Mouse (Mus musculus): Measurements from ENCODE around the gene Prss40. TPM values are rescaled to one million over a fixed set of nuclear protein-coding genes. Genes with fewer than 3 reads are reported as not detected.

Gene Prss40
- polyA plus RNA-seq, 1 experiment from 2014 or later: 0.25 TPM

DNA sequence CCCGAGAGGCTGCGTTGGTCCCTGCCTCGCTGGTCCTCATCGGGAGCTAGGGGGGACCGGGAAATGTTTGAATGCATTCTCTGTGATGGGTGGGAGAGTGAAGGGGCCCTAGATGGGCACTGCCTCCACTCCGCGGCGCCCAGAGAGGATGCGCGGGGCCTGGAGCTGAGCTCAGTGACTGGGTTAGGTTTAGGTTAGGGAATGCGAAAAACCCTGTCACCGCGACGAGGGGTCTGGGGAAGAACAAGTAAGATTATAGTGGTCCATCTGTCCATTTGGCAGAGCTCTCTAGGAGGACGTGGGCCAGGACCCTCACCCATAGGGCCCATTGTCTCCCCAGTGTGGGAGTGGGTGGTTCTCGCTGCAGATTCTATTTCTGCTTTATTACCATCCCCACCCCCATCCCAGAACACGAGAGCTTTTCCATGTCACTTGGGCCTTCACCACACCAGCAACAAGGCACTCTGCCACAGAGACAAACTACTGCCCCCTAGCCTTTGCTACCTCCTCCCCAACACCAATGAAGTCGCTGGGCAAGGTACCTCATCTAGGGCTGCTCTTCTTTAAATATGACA is 19.1 kb upstream of the Prss40 start:
- ATAC-seq: peak; percentile 73
- no peaks in the 10 kb centered on the region for H3K9me3 ChIP-seq (replicated peaks; ENCODE audit: control insufficient read depth, low read length, poor library complexity, severe bottlenecking)
- under 1% methylated on average over 18 of the region's 18 CpGs for WGBS
- peak overlapping the region; percentile 92 for H3K4me2 ChIP-seq (ENCODE audit: low read length)
- peak overlapping the region; percentile 69 for H3K4me3 ChIP-seq (ENCODE audit: low read depth, low read length)
- H3K27ac ChIP-seq (ENCODE audit: low read length): peak overlapping the region; percentile 95
- peak overlapping the region; percentile 91 for H3K9ac ChIP-seq (ENCODE audit: low read depth, low read length)
- H3K36me3 ChIP-seq (ENCODE audit: control insufficient read depth, insufficient read depth, low read length): no peaks in the 10 kb centered on the region
- H3K4me1 ChIP-seq (ENCODE audit: control insufficient read depth, insufficient read depth, low read length): peaks cover 34% of the 10 kb centered on the region
- H3K27me3 ChIP-seq (ENCODE audit: control insufficient read depth, insufficient read depth, low read depth, low read length): no peaks in the 10 kb centered on the region; the same call in 1 of the 2 replicates

DNA sequence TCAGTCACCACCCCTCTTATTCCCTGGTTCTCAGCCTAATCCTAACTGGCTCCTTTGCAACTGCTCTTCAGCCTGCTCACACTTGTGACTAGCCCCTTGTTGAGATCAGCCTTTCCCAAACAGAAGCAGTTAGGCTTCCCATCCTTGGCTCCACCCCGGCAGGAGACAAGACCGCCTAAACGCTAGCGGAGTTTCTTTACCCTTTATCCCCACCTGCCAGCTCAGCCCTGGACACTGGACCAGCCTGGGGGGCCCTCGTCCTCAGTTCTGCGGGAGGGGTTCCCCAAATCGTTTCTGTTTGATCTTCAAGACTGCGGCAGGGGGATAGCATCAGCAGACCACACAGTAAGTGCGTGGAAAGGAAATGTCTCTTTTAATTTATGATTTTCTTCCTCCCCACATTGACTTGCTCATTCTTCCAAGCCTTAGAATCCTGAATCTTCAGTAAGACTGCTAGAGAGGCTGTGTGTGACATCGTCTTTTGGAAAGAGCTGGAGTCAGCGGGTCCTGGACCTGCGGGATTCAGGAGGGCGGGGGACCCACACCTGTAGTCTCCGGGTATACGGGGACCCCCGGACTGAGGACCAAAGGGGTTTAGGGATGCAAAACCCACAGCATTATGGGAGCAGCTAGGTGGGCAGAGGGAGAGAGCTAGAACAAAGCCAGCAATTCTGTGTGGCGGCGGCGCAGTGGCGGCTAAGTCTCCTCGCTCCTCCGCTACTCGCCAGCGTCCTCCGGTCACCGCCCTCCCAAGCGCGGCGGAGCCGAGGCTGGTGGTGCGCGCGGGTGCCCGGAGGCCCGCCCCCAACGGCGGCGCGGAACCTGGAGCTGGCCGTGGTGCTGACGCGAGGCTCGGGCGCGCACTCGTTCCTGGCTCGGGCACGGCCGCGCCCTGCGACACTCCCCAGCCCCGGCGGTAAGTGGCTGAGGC is 18.4 kb upstream of the Prss40 start, which contains the start of gene Amer3:
Gene Amer3, plus strand, starts transcription at position 807 of the 931 bp plus-strand sequence.
- peak within 1 kb of the TSS; percentile 69 for H3K4me3 ChIP-seq (ENCODE audit: low read depth, low read length)
- no peaks in the 10 kb centered on the region for H3K36me3 ChIP-seq (ENCODE audit: control insufficient read depth, insufficient read depth, low read length)
- peak; percentile 95 for ATAC-seq
- peak within 1 kb of the TSS; percentile 92 for H3K4me2 ChIP-seq (ENCODE audit: low read length)
- peak within 1 kb of the TSS; percentile 91 for H3K9ac ChIP-seq (ENCODE audit: low read depth, low read length)
- H3K27me3 ChIP-seq (ENCODE audit: control insufficient read depth, insufficient read depth, low read depth, low read length): no peaks in the 10 kb centered on the region; the same call in 1 of the 2 replicates
- H3K9me3 ChIP-seq (replicated peaks; ENCODE audit: control insufficient read depth, low read length, poor library complexity, severe bottlenecking): no peaks in the 10 kb centered on the region
- WGBS: under 1% methylated on average over 37 of the region's 53 CpGs
- H3K27ac ChIP-seq (ENCODE audit: low read length): peak within 1 kb of the TSS; percentile 95
- peaks cover 31% of the 10 kb centered on the region for H3K4me1 ChIP-seq (ENCODE audit: control insufficient read depth, insufficient read depth, low read length)

DNA sequence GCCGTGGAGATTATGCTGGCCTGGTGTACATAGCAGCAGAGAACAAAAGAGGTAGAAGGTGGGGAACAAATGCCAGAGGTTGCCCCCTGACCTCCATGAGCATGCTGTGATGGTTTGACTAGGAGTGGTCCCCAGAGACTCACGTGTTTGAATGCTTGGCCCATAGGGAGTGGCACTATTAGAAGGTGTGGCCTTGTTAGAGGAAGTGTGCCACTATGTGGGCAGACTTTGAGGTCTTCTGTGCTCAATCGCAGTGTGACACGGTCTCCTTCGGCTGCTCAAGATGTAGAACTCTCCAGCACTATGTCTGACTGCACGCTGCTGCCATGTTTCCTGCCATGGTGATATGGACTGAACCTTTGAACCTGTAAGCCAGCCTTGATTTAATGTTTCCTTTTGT is 12.5 kb upstream of the Prss40 start:
- Histone ChIP-seq H3K27me3 (ENCODE audit: control insufficient read depth, insufficient read depth, low read depth, low read length) (no peaks in the 10 kb centered on the region; the same call in 1 of the 2 replicates), H3K4me2 (ENCODE audit: low read length) (no peak overlapping the region), H3K36me3 (ENCODE audit: control insufficient read depth, insufficient read depth, low read length) (no peaks in the 10 kb centered on the region), H3K9me3 (replicated peaks; ENCODE audit: control insufficient read depth, low read length, poor library complexity, severe bottlenecking) (no peaks in the 10 kb centered on the region), H3K9ac (ENCODE audit: low read depth, low read length) (no peak overlapping the region), H3K4me3 (ENCODE audit: low read depth, low read length) (no peak overlapping the region), H3K4me1 (ENCODE audit: control insufficient read depth, insufficient read depth, low read length) (no peaks in the 10 kb centered on the region), H3K27ac (ENCODE audit: low read length) (no peak overlapping the region)
- 82% methylated on average over 6 of the region's 6 CpGs for WGBS
- ATAC-seq: no peak

DNA sequence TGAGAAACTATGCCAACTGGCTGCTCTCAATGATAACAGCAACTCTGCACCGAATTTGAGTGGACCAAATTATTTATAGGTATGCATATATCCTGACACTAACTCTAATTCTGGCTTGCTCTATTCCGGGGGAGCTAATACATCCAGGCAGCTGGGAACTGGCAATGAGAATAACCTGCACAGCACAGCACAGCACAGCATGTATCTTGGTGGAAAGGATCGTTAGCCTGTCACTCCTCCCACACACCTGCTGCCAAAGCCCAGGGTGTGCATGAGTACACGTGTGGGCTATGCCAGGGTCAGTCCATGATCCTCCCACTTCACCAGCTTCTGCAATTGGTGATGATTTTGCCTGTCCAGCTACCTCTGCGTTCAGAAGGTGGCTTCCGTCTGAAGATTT is 10.7 kb upstream of the Prss40 start:
- no peak for ATAC-seq
- 66% methylated on average over 6 of the region's 6 CpGs for WGBS
- no peak overlapping the region for H3K4me2 ChIP-seq (ENCODE audit: low read length)
- no peaks in the 10 kb centered on the region for H3K36me3 ChIP-seq (ENCODE audit: control insufficient read depth, insufficient read depth, low read length)
- H3K4me1 ChIP-seq (ENCODE audit: control insufficient read depth, insufficient read depth, low read length): no peaks in the 10 kb centered on the region
- no peak overlapping the region for H3K9ac ChIP-seq (ENCODE audit: low read depth, low read length)
- no peaks in the 10 kb centered on the region for H3K9me3 ChIP-seq (replicated peaks; ENCODE audit: control insufficient read depth, low read length, poor library complexity, severe bottlenecking)
- H3K4me3 ChIP-seq (ENCODE audit: low read depth, low read length): no peak overlapping the region
- H3K27ac ChIP-seq (ENCODE audit: low read length): no peak overlapping the region
- H3K27me3 ChIP-seq (ENCODE audit: control insufficient read depth, insufficient read depth, low read depth, low read length): no peaks in the 10 kb centered on the region

DNA sequence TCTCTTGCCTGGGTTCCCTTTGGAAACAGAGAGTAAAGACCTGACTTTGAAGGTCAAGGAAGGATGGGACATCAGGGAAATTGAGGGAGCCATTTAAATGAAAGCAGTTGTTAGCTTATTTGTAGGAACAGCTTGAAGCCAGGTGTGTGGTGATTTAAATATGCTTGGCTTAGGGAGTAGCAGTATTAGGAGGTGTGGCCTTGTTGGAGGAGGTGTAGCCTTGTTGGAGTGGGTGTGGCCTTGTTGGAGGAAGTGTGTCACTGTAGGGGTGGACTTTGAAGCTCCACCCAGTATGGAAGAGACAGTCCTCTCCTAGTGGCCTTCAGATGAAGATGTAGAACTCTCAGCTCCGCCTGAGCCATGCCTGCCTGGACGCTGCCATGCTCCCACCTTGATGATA is 9.1 kb upstream of the Prss40 start:
- 91% methylated on average over 2 of the region's 2 CpGs for WGBS
- Histone ChIP-seq H3K9me3 (replicated peaks; ENCODE audit: control insufficient read depth, low read length, poor library complexity, severe bottlenecking) (0 out of 2 replicates have a peak, but pooled peaks cover under 1% of the 10 kb centered on the region), H3K4me2 (ENCODE audit: low read length) (no peak overlapping the region), H3K4me1 (ENCODE audit: control insufficient read depth, insufficient read depth, low read length) (no peaks in the 10 kb centered on the region), H3K36me3 (ENCODE audit: control insufficient read depth, insufficient read depth, low read length) (no peaks in the 10 kb centered on the region), H3K9ac (ENCODE audit: low read depth, low read length) (no peak overlapping the region), H3K27ac (ENCODE audit: low read length) (no peak overlapping the region), H3K27me3 (ENCODE audit: control insufficient read depth, insufficient read depth, low read depth, low read length) (no peaks in the 10 kb centered on the region), H3K4me3 (ENCODE audit: low read depth, low read length) (no peak overlapping the region)
- no peak for ATAC-seq

DNA sequence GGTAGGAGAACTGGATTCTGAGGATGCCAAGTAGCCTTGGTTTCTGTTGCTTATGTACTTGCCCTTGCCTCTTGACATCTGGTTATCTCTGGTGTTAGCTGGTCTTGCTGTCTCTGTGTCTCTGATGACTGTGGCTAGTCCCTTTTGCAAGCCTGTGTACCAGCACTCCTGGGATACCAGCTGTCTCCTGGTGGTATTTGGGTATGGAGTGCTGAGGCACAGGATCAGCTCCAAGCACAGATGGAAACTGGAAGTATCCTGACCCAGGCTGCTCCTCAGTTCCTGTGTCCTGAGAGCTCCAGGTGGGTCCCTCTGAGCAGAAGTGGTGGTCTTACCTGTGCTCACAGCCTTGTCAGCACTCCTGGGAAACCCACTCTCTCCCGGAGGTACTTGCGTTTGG is 7.4 kb upstream of the Prss40 start:
- Histone ChIP-seq H3K27ac (ENCODE audit: low read length) (no peak overlapping the region), H3K9ac (ENCODE audit: low read depth, low read length) (no peak overlapping the region), H3K27me3 (ENCODE audit: control insufficient read depth, insufficient read depth, low read depth, low read length) (no peaks in the 10 kb centered on the region), H3K4me2 (ENCODE audit: low read length) (no peak overlapping the region), H3K9me3 (replicated peaks; ENCODE audit: control insufficient read depth, low read length, poor library complexity, severe bottlenecking) (0 out of 2 replicates have a peak, but pooled peaks cover 2% of the 10 kb centered on the region), H3K4me3 (ENCODE audit: low read depth, low read length) (no peak overlapping the region), H3K36me3 (ENCODE audit: control insufficient read depth, insufficient read depth, low read length) (no peaks in the 10 kb centered on the region), H3K4me1 (ENCODE audit: control insufficient read depth, insufficient read depth, low read length) (no peaks in the 10 kb centered on the region)
- WGBS: 97% methylated on average over 2 of the region's 2 CpGs
- ATAC-seq: no peak

DNA sequence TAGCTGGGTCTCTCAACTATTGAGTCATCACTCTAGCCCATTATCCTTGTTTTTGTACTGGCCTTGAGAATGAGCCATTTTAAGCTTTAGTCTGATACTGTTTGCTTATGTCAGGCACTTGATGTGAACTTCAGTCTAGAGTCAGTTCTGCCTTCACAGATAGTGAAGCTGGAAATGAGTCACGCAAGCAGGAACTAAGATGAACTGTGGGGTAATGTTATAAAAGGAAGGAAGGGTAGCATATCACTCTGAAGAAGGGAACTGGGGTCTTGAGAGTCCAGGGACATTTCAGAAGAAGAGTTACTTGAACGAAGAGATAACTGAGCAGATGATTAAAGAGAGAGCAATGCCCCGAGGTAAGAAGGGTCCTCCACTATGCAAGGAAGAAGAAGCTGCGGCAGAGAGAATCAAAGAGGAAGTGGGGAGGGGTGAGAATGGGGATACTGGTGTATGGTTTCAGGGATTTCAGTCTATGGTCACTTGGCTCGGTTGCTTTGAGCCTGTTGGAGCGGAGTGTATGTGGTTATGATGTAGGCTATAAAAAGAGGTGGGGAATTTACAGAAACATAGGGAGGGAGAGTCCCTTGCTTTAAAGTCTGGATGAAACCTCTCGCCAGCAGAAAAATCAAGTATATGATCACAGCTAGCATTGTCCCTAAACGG is 3.8 kb upstream of the Prss40 start:
- ATAC-seq: no peak
- no peaks in the 10 kb centered on the region for H3K36me3 ChIP-seq (ENCODE audit: control insufficient read depth, insufficient read depth, low read length)
- no peak overlapping the region for H3K9ac ChIP-seq (ENCODE audit: low read depth, low read length)
- 0 out of 2 replicates have a peak, but pooled peaks cover 2% of the 10 kb centered on the region for H3K9me3 ChIP-seq (replicated peaks; ENCODE audit: control insufficient read depth, low read length, poor library complexity, severe bottlenecking)
- no peak overlapping the region for H3K27ac ChIP-seq (ENCODE audit: low read length)
- H3K27me3 ChIP-seq (ENCODE audit: control insufficient read depth, insufficient read depth, low read depth, low read length): no peaks in the 10 kb centered on the region
- H3K4me1 ChIP-seq (ENCODE audit: control insufficient read depth, insufficient read depth, low read length): no peaks in the 10 kb centered on the region
- 88% methylated on average over 8 of the region's 8 CpGs for WGBS
- no peak overlapping the region for H3K4me3 ChIP-seq (ENCODE audit: low read depth, low read length)
- no peak overlapping the region for H3K4me2 ChIP-seq (ENCODE audit: low read length)

DNA sequence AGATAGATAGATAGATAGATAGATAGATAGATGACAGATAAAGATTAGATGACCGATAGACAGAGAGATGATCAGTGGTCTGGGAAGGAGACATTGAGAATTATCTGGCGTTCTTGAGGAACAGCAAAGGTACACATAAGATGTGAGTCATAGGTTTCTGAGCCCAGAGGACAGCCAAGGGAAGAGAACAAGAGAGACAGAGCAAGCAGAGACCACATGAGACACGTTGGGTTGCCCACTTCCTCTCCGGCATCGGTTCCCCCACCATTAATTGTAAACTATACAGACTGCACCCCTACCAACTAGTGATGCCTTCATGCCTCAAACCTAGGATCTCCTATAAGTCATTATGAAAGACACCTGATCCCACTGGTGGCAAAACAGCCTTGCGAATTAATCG is 6.5 kb downstream of the Prss40 start:
- Histone ChIP-seq H3K9ac (ENCODE audit: low read depth, low read length) (no peak overlapping the region), H3K9me3 (replicated peaks; ENCODE audit: control insufficient read depth, low read length, poor library complexity, severe bottlenecking) (no peaks in the 10 kb centered on the region), H3K4me2 (ENCODE audit: low read length) (no peak overlapping the region), H3K27me3 (ENCODE audit: control insufficient read depth, insufficient read depth, low read depth, low read length) (no peaks in the 10 kb centered on the region), H3K4me1 (ENCODE audit: control insufficient read depth, insufficient read depth, low read length) (no peaks in the 10 kb centered on the region), H3K27ac (ENCODE audit: low read length) (no peak overlapping the region), H3K36me3 (ENCODE audit: control insufficient read depth, insufficient read depth, low read length) (no peaks in the 10 kb centered on the region), H3K4me3 (ENCODE audit: low read depth, low read length) (no peak overlapping the region)
- no peak for ATAC-seq
- WGBS: 92% methylated on average over 7 of the region's 7 CpGs

All from midbrain, embryonic 16.5 days (tissue).